Mouse (Mus musculus) embryonic fibroblast, embryonic 13.5 days (primary cell): ENCODE data around the gene Atp5h. TPM values are rescaled to one million over a fixed set of nuclear protein-coding genes. Genes with fewer than 3 reads are reported as not detected.
A peak's percentile ranks its signal among the peaks of the same experiment; 100 is the strongest.

ENCODE experiments used
- H3K27ac ChIP-seq: 2 replicates; pipeline ENCODE4 v1.5.1; 2012; ENCODE audit warnings: low read length, control low read depth, inconsistent platforms; ENCODE audit not compliant: insufficient read depth
- H3K4me1 ChIP-seq: 2 replicates; pipeline ENCODE4 v1.6.1; 2011; ENCODE audit warnings: low read length; ENCODE audit not compliant: control insufficient read depth, insufficient read depth
- H3K4me3 ChIP-seq: 2 replicates; pipeline ENCODE4 v1.5.1; 2011; ENCODE audit warnings: mild to moderate bottlenecking, control low read depth, low read length; ENCODE audit not compliant: insufficient read depth
- CTCF ChIP-seq: IDR thresholded peaks from 2 replicates; pipeline ENCODE4 v1.5.1; 2011; ENCODE audit warnings: mild to moderate bottlenecking, control low read depth, low read length, moderate library complexity, borderline replicate concordance; ENCODE audit not compliant: insufficient read depth
- POLR2A ChIP-seq: IDR thresholded peaks from 2 replicates; pipeline ENCODE4 v1.6.1; 2011; ENCODE audit warnings: low read depth, mild to moderate bottlenecking, control low read depth, low read length, moderate library complexity
- polyA plus RNA-seq: library from polyadenylated mRNA; stranded (reverse); fragments of >200 nt; gene quantifications from 2 replicates; pipeline ENCODE4 v1.2.4, GENCODE M21; 2011; ENCODE audit warnings: low read depth; ENCODE audit not compliant: missing spikeins, insufficient read length

The Atp5h gene
- polyA plus RNA-seq, 1 experiment = 405 TPM

DNA sequence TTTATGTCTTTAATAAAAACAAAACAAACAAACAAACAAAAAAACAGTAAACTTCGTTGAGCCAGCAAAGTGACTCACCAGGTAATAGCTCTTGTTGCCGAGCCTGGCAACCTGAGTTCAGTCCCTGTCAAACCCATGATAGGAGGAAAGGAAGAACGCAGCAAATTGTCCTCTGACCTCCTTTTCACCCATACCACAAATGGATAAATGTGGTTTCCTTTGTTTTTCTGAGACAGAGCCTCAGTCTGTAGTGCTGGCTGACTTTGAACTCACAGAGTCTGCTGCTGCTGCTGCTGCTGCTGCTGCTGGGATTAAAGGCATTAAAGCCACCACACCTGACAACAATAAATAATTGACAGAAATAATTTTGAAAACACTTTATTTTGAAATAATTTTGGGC lies 3.3 kb upstream of the Atp5h start:
- Histone ChIP-seq H3K27ac (no peak overlapping the region), H3K4me1 (peaks cover 6% of the 10 kb centered on the region), H3K4me3 (no peak overlapping the region)
- TF ChIP-seq POLR2A (no peak), CTCF (no peak)

DNA sequence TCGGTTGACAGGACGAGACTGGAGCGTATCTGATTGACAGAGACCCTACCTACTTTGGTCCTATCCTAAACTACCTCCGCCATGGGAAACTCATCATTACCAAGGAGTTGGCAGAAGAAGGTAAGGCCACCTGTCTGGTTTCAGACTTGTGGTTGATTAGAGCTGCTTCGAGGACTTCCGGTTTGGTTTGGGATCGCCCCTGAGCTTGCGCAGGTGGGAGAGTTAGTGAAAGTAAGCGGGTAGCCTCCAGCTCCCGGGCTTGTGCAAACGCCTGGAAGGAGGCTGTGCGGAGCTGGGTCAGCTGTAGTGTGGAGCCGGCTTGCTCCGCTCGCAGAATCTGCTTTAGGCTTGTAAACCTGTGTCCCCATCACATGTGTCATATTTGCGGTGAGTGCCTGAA lies 2.2 kb upstream of the Atp5h start:
- Histone ChIP-seq H3K27ac (no peak overlapping the region), H3K4me1 (peaks cover 6% of the 10 kb centered on the region), H3K4me3 (no peak overlapping the region)
- TF ChIP-seq POLR2A (no peak), CTCF (no peak)

DNA sequence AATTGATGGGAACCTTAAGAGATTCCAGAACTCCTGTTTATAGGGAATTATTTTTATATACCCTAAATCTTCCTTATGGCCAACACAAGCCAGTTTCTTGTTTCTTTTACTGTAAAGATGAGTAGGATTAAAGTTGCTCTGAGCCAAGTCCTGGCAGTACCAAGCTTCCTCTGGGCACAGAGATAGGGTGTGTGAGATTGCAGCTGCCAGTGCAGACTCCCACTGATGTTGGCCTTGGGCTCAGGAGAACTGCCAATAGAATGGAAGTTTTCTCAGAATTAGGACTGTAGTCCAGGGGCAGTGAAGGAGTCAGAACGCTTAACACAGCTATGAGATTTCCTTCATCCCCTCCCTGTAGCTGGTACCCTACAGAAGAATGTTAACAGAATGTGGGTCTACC lies 1.6 kb upstream of the Atp5h start:
- Histone ChIP-seq H3K4me1 (peaks cover 6% of the 10 kb centered on the region), H3K4me3 (peak overlapping the region; percentile 74; the same call in 1 of the 2 replicates), H3K27ac (no peak overlapping the region)
- TF ChIP-seq CTCF (no peak), POLR2A (no peak)

DNA sequence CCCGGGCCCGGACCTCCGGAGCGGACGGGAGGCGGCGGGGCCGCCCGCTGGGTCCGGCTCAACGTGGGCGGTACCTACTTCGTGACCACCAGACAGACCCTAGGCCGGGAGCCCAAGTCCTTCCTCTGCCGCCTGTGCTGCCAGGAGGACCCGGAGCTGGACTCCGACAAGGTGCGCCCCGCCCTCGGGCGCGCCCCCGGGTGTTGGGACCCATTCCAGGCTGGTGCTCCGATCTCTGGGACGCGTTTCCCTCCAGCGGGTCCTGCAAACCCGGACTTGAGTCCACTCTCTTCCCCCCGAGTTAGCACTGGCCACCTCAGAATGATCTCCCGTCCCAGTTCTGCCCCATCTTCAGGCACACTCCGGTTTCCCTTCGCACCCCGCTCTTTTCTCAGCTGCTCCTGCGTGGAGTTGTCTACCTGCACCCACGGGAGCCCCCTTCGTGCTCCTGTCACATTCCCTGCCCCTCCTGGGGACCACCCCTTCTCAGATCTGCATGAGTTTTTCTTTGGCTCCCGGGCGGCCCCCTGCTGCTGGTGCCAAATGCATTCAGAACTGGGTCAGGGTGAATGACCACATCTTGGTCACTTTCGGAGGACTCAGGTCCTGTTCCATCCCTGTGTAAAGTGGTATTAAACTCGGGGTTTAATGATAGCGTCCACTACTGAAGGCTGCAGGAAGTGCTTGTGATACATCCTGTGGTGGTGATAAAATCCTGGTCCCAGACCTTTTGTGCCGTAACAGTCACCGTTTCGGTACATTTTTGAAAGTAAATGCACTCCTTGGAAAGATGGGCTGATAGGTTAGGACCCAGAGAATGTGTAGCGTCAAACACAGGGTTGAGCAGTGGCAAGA lies 801 bp upstream of the Atp5h start:
- Histone ChIP-seq H3K4me3 (peak overlapping the region; percentile 74), H3K27ac (peak overlapping the region; percentile 2; the same call in 1 of the 2 replicates), H3K4me1 (peaks cover 6% of the 10 kb centered on the region)
- TF ChIP-seq POLR2A = peak; percentile 35; the same call in 1 of the 2 replicates
- TF ChIP-seq CTCF = no peak

DNA sequence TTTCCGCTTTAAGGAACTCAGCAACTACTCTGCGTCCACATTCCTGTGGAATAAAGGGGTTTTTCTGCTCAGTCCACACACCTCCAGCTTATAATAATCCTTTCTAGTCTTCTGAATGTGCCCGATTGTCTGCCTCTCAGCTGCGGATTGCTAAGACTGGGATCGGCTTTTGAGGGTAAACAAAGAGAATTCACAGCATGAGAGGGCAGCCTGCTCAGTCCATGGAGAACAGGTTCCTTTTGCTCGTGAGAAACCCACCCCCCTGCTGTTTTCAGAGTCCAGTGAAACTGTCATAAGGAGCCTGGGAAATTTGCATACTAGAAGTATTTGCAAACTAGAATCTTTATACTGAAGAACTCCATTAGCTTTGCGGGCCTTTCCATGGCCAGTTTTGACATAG lies 10.2 kb downstream of the Atp5h start:
- Histone ChIP-seq H3K4me1 (0 out of 2 replicates have a peak, but pooled peaks cover 1% of the 10 kb centered on the region), H3K4me3 (no peak overlapping the region), H3K27ac (no peak overlapping the region)
- no peak for TF ChIP-seq CTCF
- TF ChIP-seq POLR2A = no peak

DNA sequence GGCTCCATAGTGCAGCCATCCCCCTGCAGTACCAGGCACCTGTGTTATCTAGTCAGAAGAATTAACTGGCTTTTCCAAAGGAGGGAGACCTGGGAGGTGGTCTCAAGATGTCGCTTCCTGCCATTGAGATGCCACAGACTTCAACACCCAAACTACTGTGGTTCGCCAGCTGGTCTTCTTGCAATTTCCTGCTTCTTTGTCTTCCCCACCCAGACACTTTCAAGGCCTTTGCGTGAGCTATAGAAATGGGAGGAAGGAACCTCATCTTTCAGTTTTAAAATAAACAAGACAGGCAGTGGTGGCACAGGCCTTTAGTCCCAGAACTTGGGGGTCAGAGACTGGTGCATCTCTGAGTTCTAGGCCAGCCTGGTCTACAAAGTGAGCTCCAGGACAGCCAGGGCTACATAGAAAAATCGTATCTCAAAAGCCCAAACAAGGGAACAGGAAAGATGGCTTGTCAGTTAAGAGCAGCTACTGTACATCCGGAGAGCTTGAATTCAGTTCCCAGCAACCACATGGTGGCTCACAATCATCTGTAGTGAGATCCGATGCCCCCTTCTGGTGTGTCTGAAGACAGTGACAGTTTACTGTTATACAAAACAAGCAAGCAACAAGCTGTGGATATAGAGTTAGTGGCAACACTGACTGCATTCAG lies 11.4 kb downstream of the Atp5h start:
- 0 out of 2 replicates have a peak, but pooled peaks cover 2% of the 10 kb centered on the region for H3K4me1 ChIP-seq
- H3K27ac ChIP-seq = no peak overlapping the region
- TF ChIP-seq POLR2A (no peak), CTCF (no peak)

DNA sequence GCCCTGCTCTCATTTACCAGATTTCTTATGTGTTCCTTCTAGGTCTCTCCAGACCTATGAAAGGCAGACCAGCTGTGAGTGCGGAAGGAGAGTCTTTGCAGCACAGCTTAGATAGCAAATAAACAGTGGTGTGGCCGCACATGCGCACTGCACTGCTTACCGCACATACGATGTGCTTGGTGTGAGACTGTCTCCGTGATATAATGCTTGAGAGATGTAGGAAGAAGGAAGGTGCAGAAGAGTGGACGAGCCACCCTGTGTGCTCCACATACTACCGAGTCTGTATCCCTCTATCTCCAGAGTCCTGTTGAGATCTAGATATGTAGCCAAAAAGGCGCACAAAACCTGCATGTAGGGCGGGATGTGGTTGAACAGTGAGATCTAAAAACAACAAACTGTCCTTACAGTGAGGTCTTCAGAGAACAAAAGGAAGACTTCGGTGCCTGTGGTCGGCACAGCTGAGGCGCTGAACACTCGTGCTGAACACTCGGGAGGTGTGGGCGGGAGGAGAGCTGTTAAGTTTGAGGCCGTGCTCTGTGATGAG lies 12.8 kb downstream of the Atp5h start:
- Histone ChIP-seq H3K4me3 (no peak overlapping the region), H3K27ac (no peak overlapping the region), H3K4me1 (0 out of 2 replicates have a peak, but pooled peaks cover 2% of the 10 kb centered on the region)
- no peak for TF ChIP-seq POLR2A
- TF ChIP-seq CTCF = no peak

More for the DNA sequence above, 11.4 kb downstream of the Atp5h start:
- H3K4me3 ChIP-seq = no peak overlapping the region

DNA sequence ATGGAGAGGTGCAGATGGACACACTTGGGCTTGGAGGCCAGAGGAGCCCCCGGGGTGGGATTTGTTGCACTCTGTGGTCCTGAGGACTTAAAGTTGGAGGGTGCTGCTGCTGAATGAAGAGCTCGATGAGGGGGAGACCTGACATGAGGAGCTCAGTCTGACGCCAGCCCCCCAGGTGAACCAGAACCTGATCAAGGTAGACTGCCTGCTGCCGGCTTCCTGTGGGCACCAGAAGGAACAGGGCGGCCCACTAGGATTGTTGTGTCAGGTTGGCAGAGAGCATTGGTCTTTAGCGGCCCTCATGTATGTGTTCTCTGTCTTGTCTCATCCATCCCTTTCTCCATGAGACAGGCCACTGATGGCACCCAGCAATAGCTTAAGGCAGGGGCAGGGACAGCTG lies 14.0 kb downstream of the Atp5h start:
- no peak overlapping the region for H3K27ac ChIP-seq

DNA sequence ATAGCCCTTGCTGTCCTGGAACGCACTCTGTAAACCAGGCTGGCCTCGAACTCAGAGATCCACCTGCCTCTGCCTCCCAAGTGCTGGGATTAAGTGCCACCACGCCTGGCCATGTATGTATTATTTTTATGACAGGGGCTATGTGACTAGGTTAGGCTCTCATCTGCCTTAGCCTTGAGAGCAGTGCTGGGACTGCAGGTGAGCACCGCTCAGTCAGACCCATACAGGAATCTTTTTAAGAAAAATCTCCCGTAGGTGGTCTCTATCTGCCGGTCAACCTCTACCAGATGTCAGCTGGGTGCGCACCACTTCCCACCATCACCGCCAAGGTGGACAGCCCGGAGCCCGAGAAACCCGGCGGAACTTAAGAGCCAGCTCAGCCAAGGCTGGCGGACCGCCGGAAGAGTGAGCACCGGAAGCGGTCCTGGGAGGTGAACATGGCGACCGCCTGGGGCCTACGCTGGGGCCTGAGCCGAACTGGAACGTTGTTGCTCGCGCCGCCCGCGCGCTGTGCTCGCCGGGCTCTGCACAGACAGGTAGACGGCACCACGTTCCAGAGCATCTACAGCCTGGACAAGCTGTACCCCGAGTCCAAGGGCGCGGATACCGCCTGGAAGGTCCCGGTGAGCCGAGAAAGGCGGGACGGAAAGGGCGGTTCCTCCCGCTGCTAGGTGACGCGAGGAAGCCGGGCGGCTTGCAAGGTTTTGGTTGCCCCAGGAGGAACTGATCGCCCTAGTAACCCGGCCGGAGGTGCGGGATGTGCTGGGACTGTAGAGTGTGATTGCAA lies 16.2 kb downstream of the Atp5h start, which contains the start of gene Mrpl58:
Gene Mrpl58 (plus strand): TSS at position 415 of the 787 bp plus-strand sequence.
- TF ChIP-seq POLR2A (peak; percentile 57), CTCF (no peak)
- Histone ChIP-seq H3K27ac (peak within 1 kb of the TSS; percentile 52), H3K4me1 (0 out of 2 replicates have a peak, but pooled peaks cover 2% of the 10 kb centered on the region), H3K4me3 (peak within 1 kb of the TSS; percentile 70)

More for the DNA sequence above, 14.0 kb downstream of the Atp5h start:
- 0 out of 2 replicates have a peak, but pooled peaks cover 2% of the 10 kb centered on the region for H3K4me1 ChIP-seq
- TF ChIP-seq CTCF (no peak), POLR2A (no peak)
- no peak overlapping the region for H3K4me3 ChIP-seq
